Mouse (Mus musculus): ENCODE results near the gene Tada2b. TPM values are rescaled to one million over a fixed set of nuclear protein-coding genes. Genes with fewer than 3 reads are reported as not detected.

Tada2b gene
- polyA plus RNA-seq, 1 experiment from 2014 or later: 3.7 TPM

GRCm38 (mm10) chr5:36424676-36425075 lies 59.4 kb downstream of the Tada2b start:
- Histone ChIP-seq H3K36me3 (ENCODE audit: control insufficient read depth, insufficient read depth, low read length) (no peaks in the 10 kb centered on the region), H3K9ac (ENCODE audit: low read length) (no peak overlapping the region), H3K4me2 (no peak overlapping the region), H3K4me3 (ENCODE audit: low read depth, low read length) (no peak overlapping the region), H3K9me3 (ENCODE audit: control insufficient read depth, low read length) (no peaks in the 10 kb centered on the region), H3K27me3 (ENCODE audit: control insufficient read depth, insufficient read depth, low read length) (no peaks in the 10 kb centered on the region), H3K27ac (ENCODE audit: low read depth, low read length) (no peak overlapping the region), H3K4me1 (ENCODE audit: control insufficient read depth, insufficient read depth, low read length) (no peaks in the 10 kb centered on the region)
- ATAC-seq (ENCODE audit: low FRiP score) (no peak), DNase-seq (ENCODE audit: low spot score, missing footprints) (no peak)

Other genes with a start within 250 kb of the Tada2b start
- gene Sorcs2, start 86.1 kb downstream of the Tada2b start, polyA plus RNA-seq (2014; fragmentation: Nextera tagmentation; extraction: Ambion mirVana): 6.7 and 7.3 TPM in 2 replicates
- gene Grpel1, start 19.3 kb downstream of the Tada2b start, polyA plus RNA-seq (2014; fragmentation: Nextera tagmentation; extraction: Ambion mirVana): 58.0 and 58.5 TPM in 2 replicates
- 4.1 and 4.2 TPM in 2 replicates for gene Ccdc96, start 303 bp upstream of the Tada2b start, polyA plus RNA-seq (2014; fragmentation: Nextera tagmentation; extraction: Ambion mirVana)
- gene Tbc1d14, start 109.0 kb upstream of the Tada2b start, polyA plus RNA-seq (2014; fragmentation: Nextera tagmentation; extraction: Ambion mirVana): 41.2 TPM in 2 replicates
- gene D5Ertd579e, start 211.7 kb upstream of the Tada2b start, polyA plus RNA-seq (2014; fragmentation: Nextera tagmentation; extraction: Ambion mirVana): 32.9 and 35.6 TPM in 2 replicates